Mouse (Mus musculus): ENCODE measurements around the gene Btn2a2.

Gene Btn2a2

DNA sequence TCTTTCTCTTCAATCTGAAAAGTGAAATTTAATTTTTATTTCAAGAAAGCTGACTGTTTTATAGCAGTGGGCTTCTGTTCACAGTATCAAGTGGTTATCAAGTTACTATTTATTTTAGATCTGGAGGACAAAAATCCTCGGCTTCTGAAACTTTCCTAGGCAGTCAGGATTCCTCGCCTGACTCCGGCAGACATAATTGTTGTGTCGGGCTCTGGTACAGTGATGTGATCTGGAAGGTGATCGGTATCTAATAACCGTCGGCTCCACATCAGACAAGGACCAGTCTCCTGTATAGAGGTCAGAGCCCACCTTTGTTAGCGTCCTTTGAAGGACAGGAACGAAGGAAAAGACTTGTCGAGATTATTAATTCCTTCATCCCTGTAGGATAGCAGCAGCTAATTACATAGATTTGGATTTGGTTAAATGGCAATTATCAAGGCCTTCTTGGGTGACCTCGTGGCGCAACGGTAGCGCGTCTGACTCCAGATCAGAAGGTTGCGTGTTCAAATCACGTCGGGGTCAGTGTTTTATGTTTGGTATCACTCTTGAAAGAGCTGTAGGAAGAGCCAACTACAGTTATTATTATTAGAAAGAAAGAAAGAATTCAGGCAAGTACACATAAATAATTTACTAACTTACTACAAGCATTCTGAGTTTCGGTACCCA lies 9.1 kb upstream of the Btn2a2 start:
- no peak for DNase-seq (ENCODE audit: low read depth, low spot score)

DNA sequence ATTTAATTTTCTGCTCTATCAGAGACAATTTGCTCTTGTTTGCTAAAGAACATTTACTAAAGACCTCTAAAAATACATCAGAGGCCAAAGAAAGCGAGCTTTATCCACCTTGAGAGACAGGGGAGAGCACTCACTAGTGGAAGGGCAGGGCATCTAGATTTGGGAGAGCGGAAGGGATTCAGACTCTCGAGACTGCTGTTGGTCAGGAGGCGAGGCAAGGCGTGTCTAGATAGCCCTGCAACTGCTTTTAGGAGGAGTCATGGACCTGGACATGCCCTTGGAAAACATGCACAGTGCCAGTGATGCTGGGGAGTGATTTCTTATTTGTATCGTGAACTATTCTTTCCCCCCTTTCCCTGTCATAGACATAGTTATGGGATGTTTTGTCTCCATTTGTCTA lies 6.9 kb upstream of the Btn2a2 start:
- no peak for DNase-seq (ENCODE audit: low read depth, low spot score)

DNA sequence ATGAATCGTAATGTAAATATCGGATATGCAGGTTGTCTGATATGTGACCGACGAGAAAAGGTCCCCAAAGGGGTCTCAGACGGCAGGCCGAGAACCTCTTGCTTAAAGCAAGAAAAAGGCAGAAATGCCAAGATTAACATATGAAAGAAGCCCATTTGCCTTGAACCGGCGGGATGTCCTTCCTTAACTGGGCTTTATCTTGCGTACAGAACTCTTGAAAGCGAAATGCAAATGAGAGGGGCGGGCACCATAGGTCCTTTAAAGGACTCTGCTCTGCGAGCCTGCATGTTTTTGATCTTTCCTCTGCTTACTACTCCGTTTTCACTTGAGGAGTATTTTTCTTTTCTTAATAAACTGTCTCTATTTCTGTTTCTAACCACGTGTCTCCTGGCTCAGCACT lies 3.3 kb upstream of the Btn2a2 start:
- DNase-seq (ENCODE audit: low read depth, low spot score), result no peak

DNA sequence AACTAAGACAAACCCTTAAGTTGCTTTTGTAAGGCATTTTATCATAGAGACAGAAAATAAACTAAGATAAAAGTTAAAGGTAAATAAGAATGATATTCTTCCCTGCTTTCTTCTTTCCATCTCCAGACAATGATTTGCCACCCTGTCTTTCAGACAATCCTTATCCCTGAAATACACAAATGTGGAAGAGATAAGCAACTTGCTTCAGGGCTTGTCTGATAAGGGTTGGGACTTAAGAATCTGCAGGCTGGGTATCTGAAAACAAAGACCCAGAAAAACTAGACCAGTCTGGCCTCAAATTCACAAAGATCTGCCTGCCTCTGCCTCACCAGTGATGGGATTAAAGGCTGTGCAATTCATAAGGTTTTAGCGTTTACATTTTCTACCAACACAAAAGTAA lies 2.6 kb upstream of the Btn2a2 start:
- DNase-seq (ENCODE audit: low read depth, low spot score), result no peak

DNA sequence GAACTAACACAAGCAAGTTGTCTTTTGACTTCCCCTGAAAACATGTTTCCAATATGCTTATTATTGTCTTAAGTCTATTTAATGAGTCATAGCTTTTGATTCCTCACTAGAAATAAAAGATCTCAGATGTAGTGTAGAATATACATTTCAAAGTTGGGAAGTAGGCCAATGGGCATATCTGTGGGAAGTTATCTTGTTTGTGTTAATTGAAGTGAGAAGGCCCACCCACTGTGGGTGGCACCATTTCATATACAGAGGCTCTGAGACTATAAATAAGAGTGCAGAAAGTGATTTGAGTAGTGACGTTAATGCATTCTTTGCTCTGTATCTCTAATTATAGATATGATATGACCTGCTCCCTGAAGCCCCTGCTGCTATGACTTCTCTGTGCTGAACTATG lies 2.2 kb upstream of the Btn2a2 start:
- no peak for DNase-seq (ENCODE audit: low read depth, low spot score)

DNA sequence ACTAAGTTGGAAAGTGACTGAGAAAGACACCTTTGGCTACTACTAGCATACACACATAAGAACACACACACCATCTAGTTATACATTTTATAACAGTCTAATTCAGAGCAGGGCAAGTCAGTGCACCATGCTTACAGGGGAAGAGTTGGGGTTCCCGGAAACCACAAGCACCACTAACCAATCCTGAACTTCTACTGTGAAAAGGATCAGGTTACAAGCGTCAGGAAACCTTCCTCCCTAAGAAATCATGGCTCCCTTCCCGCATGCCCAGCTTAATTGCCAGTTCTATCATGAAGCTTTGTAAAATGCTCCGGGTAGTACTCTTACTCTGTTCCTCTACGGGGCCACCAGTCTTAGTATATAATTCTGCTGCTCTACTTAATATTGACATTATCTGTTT lies 3.4 kb downstream of the Btn2a2 start:
- DNase-seq (ENCODE audit: low read depth, low spot score), result no peak

DNA sequence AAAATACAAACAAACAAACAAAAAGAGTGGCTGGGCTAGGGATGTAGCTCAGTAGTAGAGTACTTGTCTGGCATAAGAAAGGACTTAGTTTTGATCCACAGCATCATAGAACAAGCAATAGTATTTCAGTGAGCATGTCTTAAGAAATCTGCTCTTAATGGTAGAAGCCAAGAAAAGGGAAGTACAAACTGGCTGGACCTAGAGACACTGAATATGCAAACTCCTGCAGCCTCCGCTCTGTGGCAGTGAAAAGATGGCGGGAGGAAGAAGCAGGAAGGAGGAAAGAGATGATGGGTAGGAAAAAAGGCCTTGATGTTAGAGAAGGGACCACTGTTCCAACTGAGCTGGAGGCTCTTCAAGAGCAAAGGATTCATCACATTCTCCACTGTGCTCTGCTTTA lies 5.5 kb downstream of the Btn2a2 start:
- no peak for DNase-seq (ENCODE audit: low read depth, low spot score)

DNA sequence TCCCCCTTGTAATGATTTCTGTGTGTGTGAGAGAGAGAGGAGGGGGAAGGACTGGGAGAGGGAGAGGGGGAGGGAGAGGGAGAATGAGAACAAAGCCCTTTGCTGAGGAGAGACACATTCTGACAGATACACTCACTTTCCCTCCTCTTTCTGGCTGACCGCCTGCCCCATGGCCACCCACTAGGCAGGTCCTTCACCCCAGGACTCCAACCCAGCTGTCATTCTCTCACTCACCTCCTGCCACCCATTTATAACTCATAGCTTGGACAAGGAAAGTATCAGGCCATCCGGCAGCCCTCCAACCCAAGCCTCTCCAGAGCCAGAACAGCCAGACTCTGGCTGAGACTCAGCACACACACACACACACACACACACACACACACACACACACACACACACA lies 13.0 kb downstream of the Btn2a2 start:
- no peak for DNase-seq (ENCODE audit: low read depth, low spot score)

DNA sequence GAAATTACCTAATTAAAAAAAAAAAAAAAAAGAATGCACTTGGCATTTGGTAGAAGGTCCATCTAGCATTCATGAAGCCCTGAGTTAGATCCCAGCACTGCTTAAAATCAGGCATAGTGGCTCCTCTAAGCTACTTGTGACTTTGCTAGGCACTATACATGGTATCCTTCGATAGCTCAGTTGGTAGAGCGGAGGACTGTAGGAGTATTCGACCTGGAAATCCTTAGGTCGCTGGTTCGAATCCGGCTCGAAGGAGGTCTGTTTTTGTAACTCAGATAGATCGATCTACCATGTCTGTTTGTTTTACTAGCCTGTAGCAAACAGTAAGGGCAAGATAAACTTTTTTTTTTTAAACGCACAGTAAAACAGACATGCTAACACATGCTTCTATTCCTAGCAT lies 21.7 kb downstream of the Btn2a2 start:
- DNase-seq (ENCODE audit: low read depth, low spot score), result no peak

DNA sequence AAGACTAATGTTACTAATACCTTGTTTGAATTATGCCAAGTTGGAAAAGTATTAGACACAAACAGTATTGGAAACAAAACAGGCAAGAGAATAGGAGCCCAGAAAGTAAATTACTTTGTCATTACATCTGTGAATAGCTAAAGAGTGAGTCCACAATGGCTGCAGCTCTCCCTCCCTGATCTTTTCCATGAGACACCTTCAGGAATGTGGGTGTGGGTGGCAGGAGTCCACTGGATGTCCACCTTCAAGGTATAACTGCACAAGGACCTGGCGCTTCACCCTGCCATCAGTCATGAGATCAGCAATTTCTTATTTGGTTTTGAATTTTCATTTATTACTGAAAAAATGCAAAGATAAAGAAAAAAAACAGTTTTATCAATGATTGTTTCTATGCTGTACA lies 22.4 kb downstream of the Btn2a2 start:
- DNase-seq (ENCODE audit: low read depth, low spot score), result no peak

DNA sequence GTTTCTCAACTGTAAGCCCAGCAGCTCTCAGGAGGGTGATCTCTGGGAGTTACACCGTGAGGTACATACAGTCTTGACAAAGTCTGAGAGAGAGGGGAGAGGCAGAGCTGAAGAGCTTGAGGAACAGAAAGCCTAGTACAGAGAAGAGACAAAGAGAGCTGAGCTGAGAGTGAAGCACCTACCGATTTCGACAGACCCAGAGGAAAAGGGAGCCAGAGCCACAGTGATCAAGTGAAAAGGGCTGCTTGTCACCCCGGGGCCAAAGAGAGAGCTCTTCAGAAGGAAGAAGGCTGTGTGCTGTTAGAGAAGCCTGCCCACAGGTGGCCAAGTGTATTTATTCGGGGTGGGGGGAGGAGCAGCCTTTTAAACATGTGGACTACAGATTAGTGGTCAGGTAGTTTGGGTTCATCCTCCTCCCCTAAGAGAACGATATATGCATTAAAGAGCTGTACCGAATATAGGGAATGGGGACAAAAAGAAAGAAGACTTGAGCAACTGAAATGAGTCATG lies 23.0 kb downstream of the Btn2a2 start, which contains the start of gene Btn1a1:
Btn1a1 (minus strand) TSS at position 302 of the 510 bp plus-strand sequence.
- no peak for DNase-seq (ENCODE audit: low read depth, low spot score)

DNA sequence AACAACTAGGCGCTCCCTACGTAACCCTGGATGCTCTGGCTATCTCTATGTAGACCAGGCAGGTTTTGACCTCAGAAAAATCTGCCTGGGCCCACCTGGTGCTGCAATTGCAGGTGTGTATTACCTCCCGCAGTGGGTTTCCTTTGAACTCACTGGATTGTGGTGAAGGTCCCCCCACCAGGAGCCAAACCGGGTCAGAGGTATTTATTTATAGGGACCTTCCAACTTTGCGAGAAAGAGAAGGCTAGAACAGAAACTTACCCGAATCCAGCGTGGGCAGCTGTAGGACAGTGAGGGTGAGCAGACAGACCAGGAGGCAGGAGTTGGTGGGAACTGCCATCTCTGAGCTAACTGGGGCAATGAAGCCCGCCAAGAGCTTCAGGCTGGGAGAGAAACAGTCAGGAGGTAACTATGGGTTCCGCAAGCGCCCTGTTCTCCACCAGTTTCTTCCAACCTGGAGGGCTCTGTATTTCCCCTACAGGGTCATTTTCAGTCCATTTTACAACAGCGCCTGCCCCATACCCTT lies 23.8 kb downstream of the Btn2a2 start:
- no peak for DNase-seq (ENCODE audit: low read depth, low spot score)

DNA sequence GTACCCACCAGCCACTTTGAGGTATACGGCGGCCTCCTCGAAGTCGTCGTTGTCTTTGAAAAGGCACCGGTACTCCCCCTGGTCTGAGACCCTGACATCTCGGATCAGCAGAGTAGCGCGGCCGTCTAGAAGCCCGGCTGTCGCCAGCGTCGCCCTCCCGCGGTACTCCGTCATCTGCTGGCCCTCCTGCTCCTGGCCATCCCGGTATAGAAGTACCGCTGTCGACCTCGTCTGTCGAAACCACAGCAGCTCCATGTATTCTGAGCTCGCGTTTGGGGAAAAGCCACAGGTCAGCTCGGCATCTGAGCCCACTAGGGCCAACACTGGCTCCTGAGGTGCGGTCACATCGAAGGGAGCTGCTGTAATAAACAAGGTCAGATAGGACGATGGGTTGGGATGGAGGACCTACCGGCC lies 24.4 kb downstream of the Btn2a2 start:
- no peak for DNase-seq (ENCODE audit: low read depth, low spot score)

DNA sequence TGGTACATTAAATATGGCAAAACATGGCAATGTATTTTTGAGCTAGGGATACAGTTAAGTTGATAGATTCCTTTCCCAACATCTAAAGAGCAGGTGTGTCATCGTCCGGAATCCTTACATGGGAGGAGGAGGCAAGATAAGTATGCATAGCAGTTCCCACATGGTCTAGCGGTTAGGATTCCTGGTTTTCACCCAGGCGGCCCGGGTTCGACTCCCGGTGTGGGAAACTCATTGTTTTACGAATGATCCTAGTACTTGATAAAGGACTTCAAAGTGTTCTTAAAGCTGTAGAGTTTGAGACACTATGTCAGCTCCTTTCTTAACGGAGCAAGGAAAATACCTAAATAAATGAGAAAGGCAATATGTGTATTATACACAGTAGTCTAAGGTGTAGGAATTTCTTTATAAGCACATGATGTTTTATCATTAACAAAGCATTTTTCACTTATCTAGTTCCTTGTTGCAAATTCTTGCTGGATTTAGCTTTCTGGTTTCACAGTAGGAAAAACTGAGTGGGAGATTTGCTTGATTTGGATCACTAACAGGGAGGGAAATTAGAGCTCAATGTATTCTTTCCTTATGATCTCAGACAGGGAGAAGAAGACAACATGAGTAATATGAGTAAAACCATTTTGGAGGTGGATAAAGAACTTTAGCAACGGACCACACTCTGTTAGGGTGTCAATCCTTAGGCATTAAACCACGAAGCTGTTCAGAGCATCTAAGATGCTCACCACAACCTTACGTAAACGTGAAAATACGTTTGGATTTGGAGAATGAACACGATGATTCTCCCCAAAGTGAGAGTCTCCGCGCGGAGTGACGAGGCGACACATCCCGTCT lies 25.1 kb downstream of the Btn2a2 start:
- DNase-seq (ENCODE audit: low read depth, low spot score), result no peak

DNA sequence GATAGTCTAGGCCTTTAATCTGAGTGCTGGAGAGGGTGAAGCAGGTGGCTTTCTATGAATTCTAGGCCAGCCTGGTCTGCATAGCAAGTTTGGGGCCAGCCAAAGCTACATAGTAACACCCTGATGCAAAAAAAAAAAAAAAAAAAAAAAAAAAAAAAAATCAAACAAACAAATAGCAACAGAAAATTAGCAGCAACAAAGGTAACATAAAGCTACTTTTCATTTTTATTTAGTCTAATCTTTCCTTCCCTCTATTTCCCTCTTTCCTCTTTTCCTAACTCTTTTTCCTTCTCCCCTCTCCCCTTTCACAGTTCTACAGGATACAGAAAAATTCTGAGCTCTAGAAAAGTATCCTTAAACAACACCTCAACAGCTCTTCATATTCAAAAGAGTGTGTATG lies 26.0 kb downstream of the Btn2a2 start:
- no peak for DNase-seq (ENCODE audit: low read depth, low spot score)

DNA sequence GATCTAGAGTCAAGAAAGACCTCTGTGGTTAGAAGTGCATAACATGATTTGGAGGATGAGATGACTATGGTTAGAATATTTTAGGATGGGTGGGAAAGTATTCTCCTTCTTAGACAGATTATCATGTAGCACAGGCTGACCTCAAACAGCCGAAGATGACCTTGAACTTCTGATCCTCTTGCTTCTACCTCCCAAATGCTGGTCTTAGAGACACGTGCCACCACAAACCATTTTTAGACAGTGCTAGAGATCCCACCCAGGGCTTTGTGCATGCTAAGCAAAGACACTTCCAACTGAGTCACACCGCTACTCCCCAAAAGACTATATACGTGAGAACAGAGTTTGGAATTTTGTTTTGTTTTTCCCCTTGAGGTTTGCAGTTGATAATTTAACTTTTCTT lies 26.6 kb downstream of the Btn2a2 start:
- DNase-seq (ENCODE audit: low read depth, low spot score), result no peak

DNA sequence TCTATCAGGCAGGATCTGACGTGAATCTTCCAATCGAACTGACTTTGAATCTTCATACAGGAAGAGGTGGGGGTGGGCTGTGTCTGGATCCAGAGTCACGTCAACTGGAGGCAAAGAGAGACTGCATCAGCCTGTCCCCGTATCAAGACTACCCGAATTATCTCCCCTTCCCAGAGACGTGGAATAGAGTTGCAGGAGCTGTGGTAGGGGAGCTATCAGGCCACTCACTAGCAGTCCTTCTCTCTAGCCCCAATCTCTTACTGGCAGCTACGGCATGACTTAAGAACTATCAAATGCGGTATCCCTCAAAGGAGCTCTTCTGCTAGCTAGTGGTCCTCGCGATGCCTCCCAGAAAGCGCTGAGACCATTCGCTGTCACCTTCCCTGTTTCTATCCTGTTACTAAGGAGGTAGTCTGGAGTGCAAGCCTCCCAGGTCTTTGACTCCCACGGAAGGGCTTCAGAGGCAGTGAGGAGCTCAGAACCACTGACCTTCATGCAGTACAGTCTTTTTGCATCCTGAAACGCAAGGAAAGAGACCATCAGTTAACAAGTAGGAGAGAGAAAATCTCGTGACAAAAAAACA lies 29.3 kb downstream of the Btn2a2 start:
- no peak for DNase-seq (ENCODE audit: low read depth, low spot score)

DNA sequence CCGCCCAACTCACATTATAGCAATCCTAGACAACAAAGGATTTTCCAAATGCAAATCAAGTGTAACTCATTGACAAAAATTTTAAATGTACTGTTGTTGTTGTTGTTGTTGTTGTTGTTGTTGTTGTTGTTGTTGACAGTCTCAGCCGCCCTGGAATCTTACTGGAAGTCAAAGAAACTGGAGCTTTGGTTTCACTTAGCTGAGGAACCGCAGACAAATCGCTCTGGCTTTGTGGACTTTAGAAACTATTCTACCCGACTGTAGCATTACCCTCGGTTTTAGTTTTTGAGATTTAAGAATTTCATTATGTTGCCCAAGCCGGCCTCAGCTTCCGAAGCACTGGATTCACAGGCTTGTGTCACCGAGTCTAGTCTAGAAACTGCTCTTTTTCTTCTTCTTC lies 34.7 kb downstream of the Btn2a2 start:
- DNase-seq (ENCODE audit: low read depth, low spot score), result no peak

DNA sequence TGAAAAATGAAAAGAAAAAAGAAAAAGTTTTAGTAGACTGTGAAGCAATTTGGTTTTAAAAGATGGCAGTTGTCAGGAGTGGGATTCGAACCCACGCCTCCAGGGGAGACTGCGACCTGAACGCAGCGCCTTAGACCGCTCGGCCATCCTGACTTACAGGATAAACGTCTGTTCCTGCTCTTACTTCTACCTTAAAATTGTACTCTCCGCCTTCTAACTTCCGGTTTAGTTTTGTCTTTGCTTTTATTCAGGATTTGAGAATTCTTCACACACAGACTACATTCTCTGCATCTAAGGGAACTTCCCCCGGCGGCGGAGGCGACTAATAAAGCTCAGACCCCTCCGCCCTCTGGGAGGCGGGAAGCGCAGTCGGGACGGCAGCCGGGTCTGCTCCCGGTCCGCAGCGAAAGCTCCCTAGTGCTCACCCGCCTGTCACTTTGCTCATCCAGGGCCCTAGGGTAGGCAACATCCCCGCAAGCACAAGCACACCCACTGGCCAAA lies 35.2 kb downstream of the Btn2a2 start:
- DNase-seq (ENCODE audit: low read depth, low spot score), result no peak

DNA sequence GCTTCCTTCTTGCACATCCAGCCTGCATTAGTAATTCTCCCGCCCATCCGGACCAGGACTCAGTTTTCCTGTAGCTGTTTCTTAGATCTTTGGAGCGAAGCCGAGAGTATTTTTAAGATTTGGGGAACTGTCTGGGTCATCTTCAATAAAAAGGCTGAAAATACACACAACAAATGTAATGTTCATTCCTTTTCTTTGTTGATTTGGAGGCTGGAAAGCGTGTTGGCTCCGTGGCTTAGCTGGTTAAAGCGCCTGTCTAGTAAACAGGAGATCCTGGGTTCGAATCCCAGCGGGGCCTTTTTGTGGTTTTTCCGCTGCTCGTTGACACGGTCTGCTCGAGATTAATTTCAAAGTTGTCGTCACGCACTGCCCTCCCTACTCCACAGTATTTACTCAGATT lies 38.3 kb downstream of the Btn2a2 start:
- no peak for DNase-seq (ENCODE audit: low read depth, low spot score)

DNA sequence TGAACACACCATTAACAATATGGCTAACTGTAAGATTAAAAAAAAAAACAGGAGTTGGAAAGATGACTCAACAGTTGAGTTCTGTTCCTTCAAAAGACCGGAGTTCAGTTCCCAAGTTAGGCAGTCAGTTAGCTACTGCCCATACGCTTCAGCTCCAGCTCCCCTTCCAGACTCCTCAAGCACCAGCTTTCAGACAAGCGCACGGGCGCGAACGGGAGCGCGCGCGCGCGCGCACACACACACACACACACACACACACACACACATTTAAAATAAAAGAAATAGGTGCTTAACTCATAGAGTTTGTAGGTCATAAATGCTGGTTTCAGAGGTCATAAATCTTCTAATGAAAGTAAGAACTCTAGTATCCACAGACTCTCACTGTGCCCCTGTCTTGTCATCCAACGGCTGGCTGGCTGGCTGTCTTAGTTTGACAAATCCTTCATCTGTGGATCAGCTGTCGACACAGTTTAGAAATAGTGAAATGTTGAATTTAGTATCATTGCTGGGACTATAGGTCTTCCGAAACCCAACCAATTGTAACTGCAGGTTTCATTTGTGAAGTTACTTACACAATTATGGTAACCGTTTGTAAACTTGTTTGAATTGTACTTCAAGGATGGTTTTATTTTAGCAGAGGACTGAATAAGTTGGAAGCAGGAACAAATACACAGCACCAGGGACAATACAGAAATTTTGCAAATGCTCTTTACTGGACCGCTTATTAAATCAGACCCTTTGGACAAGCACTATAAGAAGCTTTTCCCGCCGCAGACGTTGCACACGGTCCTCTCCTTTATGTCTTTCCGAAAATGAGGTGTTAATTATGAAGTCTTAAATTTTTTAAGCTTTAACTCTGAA lies 39.2 kb downstream of the Btn2a2 start:
- DNase-seq (ENCODE audit: low read depth, low spot score), result no peak

Data from retina, postnatal 7 days (tissue).